Mouse (Mus musculus) T-cell, adult 66 days (primary cell): Measurements from ENCODE around the gene Cyp2d12. TPM values are rescaled to one million over a fixed set of nuclear protein-coding genes. Genes with fewer than 3 reads are reported as not detected.

ENCODE experiments used
- total RNA-seq, 2 experiments: library from RNA; stranded (reverse); gene quantifications; 3 replicates in 1 of 2; 4 replicates in 1 of 2; pipeline ENCODE4 v1.2.4; 2023

The Cyp2d12 gene
- not detected for total RNA-seq

GRCm38 (mm10) chr15:82554531-82555230, at the start of gene Cyp2d12:
TSS of gene Cyp2d12 (plus strand) at chr15:82555072.

Other genes starting within 250 kb of the Cyp2d12 start
- gene Naga, start 216.1 kb upstream of the Cyp2d12 start, total RNA-seq, result 10 to 100 TPM; 40.7 to 43.9 TPM
- gene Pheta2, start 216.1 kb upstream of the Cyp2d12 start, total RNA-seq, result 1 to 10 TPM in 1 of 2 experiments, under 1 TPM in 1; 0.95 to 2.1 TPM
- gene Smdt1, start 216.1 kb upstream of the Cyp2d12 start, total RNA-seq, result 10 to 100 TPM; 78.7 to 89.7 TPM
- gene Ndufa6, start 200.8 kb upstream of the Cyp2d12 start, total RNA-seq, result 100 to 1,000 TPM; 114 to 124 TPM
- 1 to 10 TPM; 5.5 to 8.0 TPM for gene Cyp2d22, start 174.8 kb upstream of the Cyp2d12 start, total RNA-seq
- not detected for gene Cyp2d11, start 161.1 kb upstream of the Cyp2d12 start, total RNA-seq
- not detected for gene Cyp2d10, start 147.9 kb upstream of the Cyp2d12 start, total RNA-seq
- not detected for gene Cyp2d9, start 121.6 kb upstream of the Cyp2d12 start, total RNA-seq
- not detected for gene Cyp2d34, start 65.9 kb downstream of the Cyp2d12 start, total RNA-seq
- not detected for gene Cyp2d40, start 209.1 kb downstream of the Cyp2d12 start, total RNA-seq
- gene Cyp2d26, start 239.2 kb downstream of the Cyp2d12 start, total RNA-seq, result 1 to 10 TPM; 3.0 to 3.5 TPM